Mouse (Mus musculus) kidney, embryonic 14.5 days (tissue): Measurements from ENCODE around the gene Ipmk. TPM values are rescaled to one million over a fixed set of nuclear protein-coding genes. Genes with fewer than 3 reads are reported as not detected.

Experiments used
- ATAC-seq: fragments of 200-750 bp; cut with Nextera tagmentation; 2 replicates; pipeline ENCODE4 v1.8.0; 2017; ENCODE audit warnings: moderate number of reproducible peaks, mild to moderate bottlenecking, moderate TSS enrichment, moderate library complexity; ENCODE audit not compliant: low FRiP score, low TSS enrichment
- H3K27ac ChIP-seq: fragments of 300-500 bp; sonication (generic); 2 replicates; pipeline ENCODE4 v1.5.1; 2014; ENCODE audit warnings: low read depth, mild to moderate bottlenecking, low read length, moderate library complexity, mixed read lengths
- H3K27me3 ChIP-seq: fragments of 300-500 bp; sonication (generic); 2 replicates; pipeline ENCODE4 v1.6.1; 2014; ENCODE audit warnings: mild to moderate bottlenecking, low read length; ENCODE audit not compliant: control insufficient read depth, insufficient read depth
- H3K36me3 ChIP-seq: fragments of 300-500 bp; sonication (generic); 2 replicates; pipeline ENCODE4 v1.6.1; 2014; ENCODE audit warnings: low read length, mixed read lengths; ENCODE audit not compliant: control insufficient read depth, insufficient read depth
- H3K4me1 ChIP-seq: fragments of 300-500 bp; sonication (generic); 2 replicates; pipeline ENCODE4 v1.6.1; 2014; ENCODE audit warnings: low read length, mixed read lengths; ENCODE audit not compliant: control insufficient read depth, insufficient read depth
- H3K4me2 ChIP-seq: fragments of 300-500 bp; sonication (generic); replicated peaks from 2 replicates; pipeline ENCODE4 v1.6.1; 2014; ENCODE audit warnings: low read depth, mild to moderate bottlenecking, low read length
- H3K4me3 ChIP-seq: fragments of 300-500 bp; sonication (generic); 2 replicates; pipeline ENCODE4 v1.5.1; 2014; ENCODE audit warnings: mild to moderate bottlenecking, low read length
- H3K9ac ChIP-seq: fragments of 300-500 bp; sonication (generic); 2 replicates; pipeline ENCODE4 v1.6.1; 2014; ENCODE audit warnings: low read depth, mild to moderate bottlenecking, low read length, moderate library complexity
- H3K9me3 ChIP-seq: fragments of 300-500 bp; sonication (generic); 2 replicates; pipeline ENCODE4 v1.6.1; 2016; ENCODE audit warnings: low read length; ENCODE audit not compliant: control insufficient read depth
- WGBS: fragments of 180-500 bp; shearing (Covaris S2); extraction: QIAGEN DNeasy Blood & Tissue Kit; methylation state at CpG from one replicate; pipeline ENCODE4 v1.1.7; 2014; 5-methylcytosine and 5-hydroxymethylcytosine counted together
- polyA plus RNA-seq: library from polyadenylated mRNA; unstranded; fragments of >200 nt; fragmentation: Nextera tagmentation; extraction: Ambion mirVana; gene quantifications from 2 replicates; pipeline ENCODE4 v1.2.1, GENCODE M21; 2014

The Ipmk gene
- polyA plus RNA-seq, 1 experiment from 2014 or later, result 22.0 TPM

DNA sequence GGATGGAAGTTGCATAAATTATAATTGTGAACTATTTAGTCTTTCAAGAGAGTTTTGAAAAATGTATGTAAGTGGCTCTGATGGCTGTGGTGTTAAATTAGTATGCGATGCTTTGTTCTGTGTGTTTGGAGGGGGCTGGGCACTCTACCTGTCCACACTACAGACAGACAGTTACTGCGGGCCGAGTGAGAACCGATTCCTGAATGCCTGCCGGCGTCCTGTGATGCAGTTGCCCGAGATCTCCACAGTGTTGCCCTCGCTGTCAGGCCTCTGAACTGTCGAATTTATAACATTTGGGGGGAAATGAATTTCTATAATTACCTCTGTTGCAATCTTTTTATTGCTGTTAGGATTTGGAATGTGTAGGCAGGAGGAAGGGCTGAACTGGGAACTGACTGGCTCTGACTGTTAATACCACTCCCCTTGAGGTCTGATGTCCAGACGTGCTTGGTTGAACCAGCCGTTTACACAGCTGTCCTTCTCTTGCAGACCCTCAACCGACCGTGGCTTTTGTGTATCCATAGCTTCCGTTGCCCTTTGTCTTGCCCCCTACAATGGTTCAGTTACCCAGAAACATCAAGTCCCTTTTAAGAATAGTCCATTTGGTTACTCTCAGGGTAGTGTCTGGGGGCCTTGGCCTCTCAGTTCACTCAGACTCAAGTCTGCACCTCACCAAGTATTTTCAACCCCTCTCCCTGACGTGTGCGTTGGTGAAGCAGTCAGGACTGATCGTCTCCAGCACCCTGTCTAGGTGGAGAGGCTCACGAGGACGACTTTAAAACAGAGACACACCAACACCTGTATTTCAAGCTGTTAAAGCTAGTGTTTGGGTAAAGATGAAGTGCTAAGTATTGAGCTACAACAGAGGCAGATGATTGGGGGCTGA is 36.8 kb downstream of the Ipmk start:
- Histone ChIP-seq H3K27me3 (no peaks in the 10 kb centered on the region), H3K36me3 (peaks cover 4% of the 10 kb centered on the region; the same call in 1 of the 2 replicates), H3K9me3 (no peaks in the 10 kb centered on the region), H3K4me2 (no peak overlapping the region), H3K4me1 (peaks cover 29% of the 10 kb centered on the region), H3K27ac (peak overlapping the region; percentile 42; the same call in 1 of the 2 replicates), H3K4me3 (no peak overlapping the region), H3K9ac (no peak overlapping the region)
- ATAC-seq, result peak; percentile 82
- 39% methylated on average over 19 of the region's 19 CpGs for WGBS

DNA sequence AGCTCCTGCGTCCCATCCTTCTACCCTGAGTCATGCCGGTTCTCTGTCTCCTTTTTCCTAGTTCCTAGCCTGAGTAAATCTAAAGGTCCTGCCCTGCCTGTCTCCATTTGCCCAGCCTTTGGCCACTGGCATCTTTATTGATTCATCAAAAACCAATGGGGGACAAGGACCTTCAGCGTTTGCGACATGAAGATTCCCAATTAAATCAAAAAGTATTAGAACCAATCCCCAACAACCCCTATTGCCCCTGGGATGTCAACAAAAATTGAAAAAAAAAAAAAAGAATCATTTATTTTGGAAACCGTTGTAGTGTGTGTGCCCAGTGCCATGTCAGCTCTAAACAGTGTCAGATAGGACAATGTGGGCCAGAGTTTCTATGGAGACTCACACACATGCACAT is 41.7 kb downstream of the Ipmk start:
- WGBS, result 93% methylated on average over 5 of the region's 5 CpGs
- no peaks in the 10 kb centered on the region for H3K36me3 ChIP-seq
- no peak overlapping the region for H3K27ac ChIP-seq
- no peak overlapping the region for H3K4me3 ChIP-seq
- H3K4me1 ChIP-seq, result 0 out of 2 replicates have a peak, but pooled peaks cover 5% of the 10 kb centered on the region
- no peak overlapping the region for H3K9ac ChIP-seq
- no peak for ATAC-seq
- H3K4me2 ChIP-seq, result no peak overlapping the region
- 0 out of 2 replicates have a peak, but pooled peaks cover 6% of the 10 kb centered on the region for H3K9me3 ChIP-seq
- no peaks in the 10 kb centered on the region for H3K27me3 ChIP-seq

DNA sequence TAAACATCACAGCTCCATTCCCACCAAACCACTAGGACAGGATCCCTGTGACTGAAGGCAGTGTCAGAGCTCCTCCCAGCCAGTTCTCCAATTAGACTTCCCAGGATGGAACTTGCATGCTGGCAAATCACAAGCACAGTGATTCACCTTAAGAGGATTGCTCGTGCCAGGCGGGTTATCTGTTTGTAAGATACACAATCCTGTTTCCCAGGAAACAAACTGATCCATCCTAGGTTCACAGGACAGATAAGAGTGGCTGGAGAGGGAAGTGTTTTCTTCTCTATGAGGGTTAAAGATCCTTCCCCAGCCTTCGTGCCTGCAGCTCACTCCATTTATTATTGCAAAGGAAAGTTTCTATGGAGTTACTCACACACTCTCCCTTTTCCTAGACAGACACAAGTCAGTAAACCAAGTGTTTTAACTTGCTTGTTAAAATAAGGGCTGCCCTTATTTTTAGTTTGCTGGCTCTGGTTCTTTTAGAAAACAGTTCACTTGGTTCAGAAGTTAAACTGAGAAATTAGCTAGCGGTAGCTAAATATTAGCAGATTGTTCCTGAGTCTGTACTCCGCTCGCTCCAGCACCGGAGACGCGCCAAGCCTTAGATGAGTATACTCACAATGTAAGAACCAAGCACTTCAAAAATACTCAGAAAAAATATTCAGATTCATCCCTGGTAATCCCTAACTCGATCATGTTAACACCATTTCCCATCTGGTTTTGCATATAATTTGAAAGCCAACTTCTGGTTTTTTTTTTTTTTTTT is 51.0 kb downstream of the Ipmk start:
- no peaks in the 10 kb centered on the region for H3K36me3 ChIP-seq
- no peaks in the 10 kb centered on the region for H3K4me1 ChIP-seq
- H3K27me3 ChIP-seq, result no peaks in the 10 kb centered on the region
- no peaks in the 10 kb centered on the region for H3K9me3 ChIP-seq
- no peak overlapping the region for H3K4me3 ChIP-seq
- H3K9ac ChIP-seq, result no peak overlapping the region
- 86% methylated on average over 10 of the region's 10 CpGs for WGBS
- H3K4me2 ChIP-seq, result no peak overlapping the region
- no peak for ATAC-seq
- no peak overlapping the region for H3K27ac ChIP-seq

DNA sequence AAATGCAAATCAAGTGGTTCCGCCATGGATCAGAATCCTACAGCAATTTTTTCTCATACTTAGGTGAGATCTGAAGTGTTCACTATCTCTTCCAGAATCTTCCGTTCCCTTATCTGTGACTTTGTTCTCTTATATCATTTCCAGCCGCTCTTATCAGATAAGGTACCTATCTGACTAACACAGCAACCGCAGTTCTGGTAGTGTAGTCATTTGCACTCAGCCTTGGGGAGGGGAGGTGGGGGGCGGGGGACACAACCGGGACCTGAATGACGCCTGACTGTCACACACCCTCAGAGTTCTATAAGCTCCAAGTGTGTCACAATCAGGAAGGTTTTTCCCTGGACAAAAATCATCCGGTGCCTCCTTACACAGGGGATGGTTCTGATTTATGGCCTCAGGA is 51.8 kb downstream of the Ipmk start:
- 65% methylated on average over 8 of the region's 8 CpGs for WGBS
- no peak for ATAC-seq
- H3K4me3 ChIP-seq, result no peak overlapping the region

DNA sequence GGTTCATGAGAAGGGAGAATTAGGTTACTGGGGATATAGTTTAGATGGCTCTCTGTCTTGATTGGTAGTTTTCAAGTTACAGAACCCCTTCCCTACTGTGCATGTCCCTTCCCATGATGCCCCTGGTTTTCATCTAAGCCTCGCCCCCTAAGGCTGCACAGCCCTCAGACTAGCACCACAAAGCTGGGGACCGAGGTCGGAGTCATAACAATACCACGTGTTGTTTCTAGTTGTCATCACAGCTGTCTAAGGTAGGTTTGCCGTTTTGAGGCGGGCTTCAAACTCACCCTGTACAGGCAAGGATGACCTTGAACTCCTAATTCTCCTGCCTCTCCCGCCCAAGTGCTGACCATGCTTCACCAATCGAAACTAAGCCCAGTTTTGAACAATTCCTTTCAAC is 52.4 kb downstream of the Ipmk start:
- H3K4me3 ChIP-seq, result no peak overlapping the region
- no peak overlapping the region for H3K4me2 ChIP-seq
- H3K9me3 ChIP-seq, result no peaks in the 10 kb centered on the region
- no peaks in the 10 kb centered on the region for H3K36me3 ChIP-seq
- WGBS, result 78% methylated on average over 8 of the region's 8 CpGs
- no peaks in the 10 kb centered on the region for H3K27me3 ChIP-seq
- no peaks in the 10 kb centered on the region for H3K4me1 ChIP-seq
- H3K9ac ChIP-seq, result no peak overlapping the region
- H3K27ac ChIP-seq, result no peak overlapping the region
- no peak for ATAC-seq

More for the DNA sequence above, 51.8 kb downstream of the Ipmk start:
- H3K36me3 ChIP-seq, result no peaks in the 10 kb centered on the region
- H3K4me1 ChIP-seq, result no peaks in the 10 kb centered on the region
- H3K4me2 ChIP-seq, result no peak overlapping the region
- no peaks in the 10 kb centered on the region for H3K9me3 ChIP-seq
- no peak overlapping the region for H3K9ac ChIP-seq
- no peak overlapping the region for H3K27ac ChIP-seq
- H3K27me3 ChIP-seq, result no peaks in the 10 kb centered on the region

DNA sequence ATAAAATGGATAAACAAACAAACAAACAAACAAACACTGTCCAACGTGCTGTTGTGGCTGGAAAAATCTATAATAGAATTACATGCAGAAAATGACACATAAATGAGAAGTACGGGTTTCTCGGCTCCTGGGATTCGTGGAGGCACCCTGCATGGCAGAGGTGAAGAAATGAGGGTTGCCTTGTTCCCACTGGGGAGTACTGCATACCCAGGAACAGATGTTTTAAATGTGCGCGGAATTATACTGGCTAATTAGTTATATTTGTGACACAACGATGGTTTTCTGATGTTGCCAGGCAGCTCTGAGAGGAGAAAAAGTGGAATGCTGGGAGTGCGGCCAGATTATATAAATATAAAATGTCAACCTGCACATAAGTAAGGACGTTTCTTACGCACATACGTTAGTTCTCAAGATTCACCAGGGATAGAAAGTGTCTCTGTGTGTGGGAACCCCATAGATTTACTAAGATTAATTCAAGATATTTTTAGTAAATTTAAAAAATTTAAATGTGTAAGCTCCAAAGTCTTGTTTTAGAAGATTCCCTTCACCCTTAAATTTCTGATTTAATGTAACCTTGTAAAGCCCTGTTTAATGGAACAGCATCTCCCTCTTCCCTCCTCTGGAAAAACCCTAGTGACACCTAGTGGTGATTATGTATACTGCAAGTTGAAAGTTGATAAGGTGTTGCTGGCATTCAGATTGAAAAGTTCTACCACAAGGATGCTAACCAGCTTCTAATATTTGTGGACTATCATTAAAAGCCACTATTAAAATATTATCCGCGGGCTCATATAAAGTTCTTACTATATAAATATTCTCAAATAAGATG is 53.5 kb downstream of the Ipmk start:
- no peaks in the 10 kb centered on the region for H3K4me1 ChIP-seq
- H3K4me2 ChIP-seq, result no peak overlapping the region
- no peak overlapping the region for H3K9ac ChIP-seq
- no peak overlapping the region for H3K27ac ChIP-seq
- no peak for ATAC-seq
- no peaks in the 10 kb centered on the region for H3K9me3 ChIP-seq
- 64% methylated on average over 13 of the region's 13 CpGs for WGBS
- H3K27me3 ChIP-seq, result no peaks in the 10 kb centered on the region
- no peak overlapping the region for H3K4me3 ChIP-seq
- H3K36me3 ChIP-seq, result no peaks in the 10 kb centered on the region

DNA sequence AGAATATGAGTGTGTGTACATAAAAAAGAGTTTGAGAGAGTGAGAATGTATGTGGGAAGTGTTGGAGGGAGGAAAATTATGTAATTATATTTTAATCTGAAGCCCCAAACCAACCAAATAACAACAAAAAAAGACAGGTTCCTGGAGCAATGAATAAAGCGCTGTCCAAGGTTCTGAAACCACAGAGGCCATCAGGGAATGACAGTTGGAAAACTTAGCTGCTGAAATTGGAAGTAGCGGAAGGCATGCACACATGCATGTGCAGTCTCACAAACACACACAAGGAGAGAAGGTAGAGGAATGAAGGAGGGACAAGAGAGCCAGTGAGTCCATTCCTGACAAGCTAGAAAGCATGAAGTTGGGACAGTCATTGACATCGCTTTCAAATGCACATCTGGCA is 56.1 kb downstream of the Ipmk start:
- H3K9ac ChIP-seq, result no peak overlapping the region
- H3K9me3 ChIP-seq, result no peaks in the 10 kb centered on the region
- H3K4me3 ChIP-seq, result no peak overlapping the region
- H3K27ac ChIP-seq, result no peak overlapping the region
- H3K27me3 ChIP-seq, result no peaks in the 10 kb centered on the region
- no peak for ATAC-seq
- 66% methylated on average over 3 of the region's 3 CpGs for WGBS
- no peak overlapping the region for H3K4me2 ChIP-seq
- H3K36me3 ChIP-seq, result no peaks in the 10 kb centered on the region
- no peaks in the 10 kb centered on the region for H3K4me1 ChIP-seq

DNA sequence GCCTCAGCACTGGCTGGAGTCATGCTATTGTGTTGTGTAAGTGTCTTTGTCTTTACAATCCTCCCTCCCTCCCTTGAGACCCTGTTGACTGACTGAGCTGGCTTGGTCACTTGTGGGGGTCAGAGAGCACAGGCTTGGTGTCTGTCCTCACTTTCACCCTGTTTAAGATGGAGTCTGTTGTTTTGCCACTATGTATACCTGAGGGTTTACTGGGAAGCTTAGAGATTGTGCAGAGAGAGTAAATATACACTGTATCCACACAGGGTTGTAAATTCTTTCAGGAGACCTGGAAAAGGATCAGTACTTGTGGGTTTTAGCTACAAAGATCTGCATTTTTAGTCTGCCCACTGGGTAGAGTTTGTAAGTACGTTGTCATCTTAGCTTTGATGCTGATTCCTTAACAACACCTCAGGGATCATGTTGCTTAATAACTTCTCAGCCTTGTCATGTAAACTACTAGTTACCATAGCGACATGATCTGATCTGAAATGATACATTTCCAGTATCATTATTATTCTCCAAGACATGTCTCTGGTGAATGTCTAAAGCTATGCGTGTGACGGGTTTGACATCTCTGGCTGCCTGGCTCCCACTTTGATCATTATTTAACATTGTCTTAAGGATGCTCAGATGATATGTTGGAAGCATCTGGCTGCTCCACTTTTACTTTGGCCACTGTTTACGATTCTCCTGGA is 58.1 kb downstream of the Ipmk start:
- 81% methylated on average over 5 of the region's 5 CpGs for WGBS
- Histone ChIP-seq H3K36me3 (no peaks in the 10 kb centered on the region), H3K27me3 (no peaks in the 10 kb centered on the region), H3K9ac (no peak overlapping the region), H3K9me3 (no peaks in the 10 kb centered on the region), H3K27ac (no peak overlapping the region), H3K4me3 (no peak overlapping the region), H3K4me1 (no peaks in the 10 kb centered on the region), H3K4me2 (no peak overlapping the region)
- no peak for ATAC-seq
